Mouse (Mus musculus) forebrain, embryonic 14.5 days (tissue): ENCODE measurements at regions not wholly inside any gene's neighbourhood (a gene's known extent, or its start where the extent isn't known, plus 50 kb on each side); places are given as distances from the start of the nearest gene placed in this dataset.

ENCODE experiments used
- ATAC-seq: fragments of 200-750 bp; cut with Nextera tagmentation; 2 replicates; pipeline ENCODE4 v1.8.0; 2017; ENCODE audit warnings: mild to moderate bottlenecking, moderate library complexity
- DNase-seq: peaks from one replicate; pipeline ENCODE4 v3.0.0-alpha.2; 2015; ENCODE audit warnings: low spot score
- H3K27ac ChIP-seq: fragments of 300-500 bp; sonication (generic); 2 replicates; pipeline ENCODE4 v1.5.1; 2014; ENCODE audit warnings: low read depth, mild to moderate bottlenecking, control low read depth, low read length, moderate library complexity
- H3K27me3 ChIP-seq: fragments of 300-500 bp; sonication (generic); replicated peaks from 2 replicates; pipeline ENCODE4 v1.6.1; 2014; ENCODE audit warnings: low read length, control low read depth, mixed read lengths; ENCODE audit not compliant: control insufficient read depth, insufficient read depth
- H3K36me3 ChIP-seq: fragments of 300-500 bp; sonication (generic); 2 replicates; pipeline ENCODE4 v1.6.1; 2014; ENCODE audit warnings: low read length, control low read depth; ENCODE audit not compliant: control insufficient read depth, insufficient read depth
- H3K4me1 ChIP-seq: fragments of 300-500 bp; sonication (generic); 2 replicates; pipeline ENCODE4 v1.6.1; 2014; ENCODE audit warnings: antibody characterized with exemption, low read length, control low read depth; ENCODE audit not compliant: control insufficient read depth, insufficient read depth
- H3K4me2 ChIP-seq: fragments of 300-500 bp; sonication (generic); 2 replicates; pipeline ENCODE4 v1.6.1; 2014; ENCODE audit warnings: mild to moderate bottlenecking, control low read depth, low read length
- H3K4me3 ChIP-seq: fragments of 300-500 bp; sonication (generic); 2 replicates; pipeline ENCODE4 v1.5.1; 2014; ENCODE audit warnings: low read depth, low read length, control low read depth
- H3K9ac ChIP-seq: fragments of 300-500 bp; sonication (generic); 2 replicates; pipeline ENCODE4 v1.6.1; 2014; ENCODE audit warnings: mild to moderate bottlenecking, low read length, control low read depth, moderate library complexity
- H3K9me3 ChIP-seq: fragments of 300-500 bp; sonication (generic); replicated peaks from 2 replicates; pipeline ENCODE4 v1.6.1; 2016; ENCODE audit warnings: low read length, control low read depth, mixed read lengths; ENCODE audit not compliant: control insufficient read depth
- WGBS: fragments of 180-500 bp; shearing (Covaris S2); extraction: QIAGEN DNeasy Blood & Tissue Kit; methylation state at CpG from one replicate; pipeline ENCODE4 v1.1.7; 2014; 5-methylcytosine and 5-hydroxymethylcytosine counted together

DNA sequence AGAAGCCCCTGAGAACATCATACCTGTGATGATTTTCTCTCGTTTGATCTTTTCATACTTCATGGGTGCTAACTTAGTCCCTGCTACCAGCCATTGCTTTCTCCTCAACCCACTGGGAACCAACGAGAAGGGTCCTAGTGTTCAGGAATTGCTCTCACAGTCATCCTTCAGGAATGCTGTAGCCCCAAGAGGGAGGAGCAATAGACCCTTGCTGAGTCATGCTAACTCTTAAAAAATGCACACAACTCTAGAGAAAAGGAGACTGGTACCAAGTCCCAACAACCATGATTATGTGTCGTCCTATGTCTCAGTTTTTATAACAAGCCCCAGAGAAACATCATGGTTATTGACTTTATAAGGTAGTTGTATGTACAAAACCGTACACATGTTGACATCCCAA is 180.7 kb upstream of the Maf start:
- Histone ChIP-seq H3K4me2 (no peak overlapping the region), H3K4me1 (no peaks in the 10 kb centered on the region), H3K4me3 (no peak overlapping the region), H3K9me3 (no peaks in the 10 kb centered on the region), H3K27me3 (no peaks in the 10 kb centered on the region), H3K36me3 (no peaks in the 10 kb centered on the region), H3K9ac (no peak overlapping the region), H3K27ac (no peak overlapping the region)
- no peak for ATAC-seq
- WGBS: 86% methylated on average over 4 of the region's 4 CpGs
- DNase-seq: no peak

DNA sequence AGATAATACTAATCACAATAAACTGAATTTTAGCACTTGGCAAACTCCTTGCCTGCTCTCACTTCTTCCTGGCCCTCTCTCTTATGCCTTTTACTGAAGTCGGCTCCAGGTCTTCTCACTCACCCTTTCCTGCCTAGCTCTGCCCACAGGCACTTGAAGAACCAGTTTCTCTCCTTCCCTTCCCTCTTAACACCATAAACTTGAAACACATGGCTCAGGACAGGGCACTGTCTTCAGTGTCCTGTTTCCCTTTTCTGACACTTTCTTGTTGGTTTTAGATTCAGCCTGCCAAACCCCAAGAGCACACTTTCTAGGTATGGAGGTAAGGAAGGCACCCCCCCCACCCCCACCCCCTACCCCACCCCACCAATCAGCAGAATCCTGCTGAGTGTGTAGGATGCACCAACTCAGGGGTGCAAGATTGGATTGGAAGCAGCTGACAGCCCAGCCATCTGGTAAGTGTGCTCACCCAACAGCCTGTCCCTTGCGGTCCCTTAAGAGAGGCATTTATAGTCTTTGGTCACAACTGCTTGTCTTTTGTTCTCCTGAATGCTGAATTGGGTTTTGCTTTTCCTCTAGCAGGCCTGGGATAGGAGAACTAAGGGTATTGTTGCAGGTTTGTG is 177.6 kb upstream of the Maf start:
- no peaks in the 10 kb centered on the region for H3K4me1 ChIP-seq
- H3K36me3 ChIP-seq: no peaks in the 10 kb centered on the region
- WGBS: 73% methylated on average over 2 of the region's 2 CpGs
- ATAC-seq: no peak
- DNase-seq: no peak
- H3K4me3 ChIP-seq: no peak overlapping the region
- no peak overlapping the region for H3K4me2 ChIP-seq
- H3K9me3 ChIP-seq: no peaks in the 10 kb centered on the region
- H3K27ac ChIP-seq: no peak overlapping the region
- H3K27me3 ChIP-seq: no peaks in the 10 kb centered on the region
- no peak overlapping the region for H3K9ac ChIP-seq

DNA sequence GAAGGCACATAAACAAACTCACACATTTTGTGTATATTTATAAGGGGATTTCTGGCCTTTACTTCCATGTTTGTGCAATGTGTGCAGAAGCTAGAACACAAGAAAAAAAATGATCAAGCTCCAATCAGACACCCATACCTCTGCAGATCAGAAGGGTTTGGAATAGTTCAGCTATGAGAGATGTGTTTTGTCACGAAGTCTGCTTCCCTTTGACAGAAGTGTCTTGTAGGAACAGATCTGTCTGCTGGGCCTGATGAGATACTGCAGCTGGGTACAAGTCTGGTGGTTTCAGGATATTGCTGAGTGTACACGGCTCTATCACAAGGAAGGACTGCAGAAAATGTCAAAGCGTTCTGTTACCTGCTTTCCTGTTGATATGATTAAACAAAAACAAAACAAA is 176.2 kb upstream of the Maf start:
- no peak overlapping the region for H3K9ac ChIP-seq
- 81% methylated on average over 3 of the region's 3 CpGs for WGBS
- no peaks in the 10 kb centered on the region for H3K27me3 ChIP-seq
- no peak overlapping the region for H3K4me3 ChIP-seq
- H3K27ac ChIP-seq: no peak overlapping the region
- ATAC-seq: no peak
- no peaks in the 10 kb centered on the region for H3K36me3 ChIP-seq
- no peak overlapping the region for H3K4me2 ChIP-seq
- DNase-seq: no peak
- H3K9me3 ChIP-seq: no peaks in the 10 kb centered on the region
- H3K4me1 ChIP-seq: no peaks in the 10 kb centered on the region

DNA sequence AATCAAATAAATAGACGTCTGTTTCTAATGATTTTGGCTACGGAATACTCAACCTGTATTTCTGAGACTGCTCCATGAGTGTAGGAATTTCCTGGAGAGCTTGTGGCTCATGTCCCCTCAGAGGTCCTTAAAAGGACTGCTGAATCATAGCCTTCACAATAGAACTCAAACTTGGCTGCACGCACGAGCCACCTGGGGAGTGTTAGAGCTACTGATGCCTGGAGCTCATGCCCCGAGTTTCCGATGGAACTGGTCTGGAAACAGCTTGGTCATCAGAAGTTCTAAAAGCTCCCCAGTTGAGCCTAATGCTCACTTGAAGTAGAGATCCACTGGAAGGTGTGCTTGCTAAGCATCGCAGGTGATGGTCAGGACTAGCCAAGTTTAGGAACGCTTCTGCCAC is 174.3 kb upstream of the Maf start:
- H3K27ac ChIP-seq: no peak overlapping the region
- H3K9me3 ChIP-seq: no peaks in the 10 kb centered on the region
- no peak for DNase-seq
- no peaks in the 10 kb centered on the region for H3K27me3 ChIP-seq
- H3K9ac ChIP-seq: no peak overlapping the region
- ATAC-seq: no peak
- H3K4me1 ChIP-seq: no peaks in the 10 kb centered on the region
- no peak overlapping the region for H3K4me2 ChIP-seq
- no peak overlapping the region for H3K4me3 ChIP-seq
- H3K36me3 ChIP-seq: no peaks in the 10 kb centered on the region
- 87% methylated on average over 8 of the region's 8 CpGs for WGBS

DNA sequence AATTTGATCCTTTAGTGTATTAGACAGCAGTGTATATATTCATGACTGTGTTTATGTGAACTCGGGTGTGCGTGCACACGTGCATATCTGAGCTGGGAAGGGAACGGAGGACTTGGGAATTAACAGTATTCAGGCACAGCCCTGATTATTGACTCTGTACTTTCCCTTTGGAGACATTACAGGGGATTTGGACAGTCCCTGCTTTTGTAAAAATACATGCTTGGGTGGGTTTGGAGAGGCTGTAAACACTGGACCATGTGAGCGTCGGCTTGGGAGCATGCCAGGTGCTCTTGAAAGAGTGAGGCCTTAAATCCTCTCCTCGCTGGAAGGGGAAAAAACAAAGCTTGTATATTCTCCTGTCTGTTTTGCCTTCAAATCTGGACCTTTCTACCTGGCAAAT is 167.2 kb upstream of the Maf start:
- Histone ChIP-seq H3K4me1 (peaks cover 14% of the 10 kb centered on the region), H3K9ac (no peak overlapping the region), H3K27me3 (no peaks in the 10 kb centered on the region), H3K4me3 (no peak overlapping the region), H3K36me3 (no peaks in the 10 kb centered on the region), H3K4me2 (no peak overlapping the region), H3K27ac (no peak overlapping the region), H3K9me3 (no peaks in the 10 kb centered on the region)
- ATAC-seq (peak; percentile 70), DNase-seq (peak; percentile 86)
- 12% methylated on average over 7 of the region's 7 CpGs for WGBS

DNA sequence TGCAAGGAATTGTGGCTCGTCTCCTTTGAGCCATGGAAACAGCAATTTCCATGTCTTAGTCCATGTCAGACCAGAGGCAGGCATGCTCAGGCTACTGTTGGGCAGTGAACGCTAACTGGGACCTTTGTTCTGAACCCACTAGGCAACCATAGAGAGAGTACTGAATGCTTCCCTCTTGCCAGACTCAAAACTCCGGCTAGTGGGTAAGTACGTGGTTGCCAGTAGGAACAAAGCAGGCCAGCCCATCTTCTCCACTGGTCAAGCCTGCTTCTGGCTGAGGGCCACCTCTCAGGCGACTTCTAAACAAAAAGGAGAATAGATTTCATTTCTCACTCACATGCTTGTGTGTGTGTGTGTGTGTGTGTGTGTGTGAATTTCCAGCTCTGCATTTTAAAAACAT is 163.8 kb upstream of the Maf start:
- Histone ChIP-seq H3K4me1 (peaks cover 14% of the 10 kb centered on the region), H3K36me3 (no peaks in the 10 kb centered on the region), H3K4me2 (no peak overlapping the region), H3K9me3 (no peaks in the 10 kb centered on the region), H3K27ac (no peak overlapping the region), H3K9ac (no peak overlapping the region), H3K4me3 (no peak overlapping the region), H3K27me3 (no peaks in the 10 kb centered on the region)
- ATAC-seq: no peak
- 64% methylated on average over 5 of the region's 5 CpGs for WGBS
- DNase-seq: no peak

DNA sequence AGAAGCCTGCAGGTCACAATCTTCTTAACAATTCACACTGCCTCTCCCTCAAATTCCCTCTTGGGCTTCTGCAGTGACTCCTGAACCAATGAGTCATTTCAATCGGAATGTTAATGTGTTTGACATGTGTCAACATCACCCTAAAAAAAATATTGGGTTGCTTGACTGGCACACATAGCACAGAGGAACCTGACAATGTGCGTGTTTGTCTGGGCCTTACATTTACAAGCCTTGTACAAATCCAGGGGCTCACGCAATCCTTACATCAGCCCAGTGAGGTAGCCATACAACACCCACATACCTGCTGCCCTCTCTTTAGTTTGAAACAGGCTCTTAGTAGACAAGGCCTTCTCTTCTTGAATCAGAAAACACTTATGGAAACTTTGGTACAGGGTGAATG is 153.8 kb upstream of the Maf start:
- Histone ChIP-seq H3K4me3 (no peak overlapping the region), H3K9ac (no peak overlapping the region), H3K27me3 (no peaks in the 10 kb centered on the region), H3K4me2 (no peak overlapping the region), H3K36me3 (no peaks in the 10 kb centered on the region), H3K27ac (no peak overlapping the region), H3K9me3 (no peaks in the 10 kb centered on the region), H3K4me1 (no peaks in the 10 kb centered on the region)
- DNase-seq (no peak), ATAC-seq (no peak)
- 93% methylated on average over 3 of the region's 3 CpGs for WGBS

DNA sequence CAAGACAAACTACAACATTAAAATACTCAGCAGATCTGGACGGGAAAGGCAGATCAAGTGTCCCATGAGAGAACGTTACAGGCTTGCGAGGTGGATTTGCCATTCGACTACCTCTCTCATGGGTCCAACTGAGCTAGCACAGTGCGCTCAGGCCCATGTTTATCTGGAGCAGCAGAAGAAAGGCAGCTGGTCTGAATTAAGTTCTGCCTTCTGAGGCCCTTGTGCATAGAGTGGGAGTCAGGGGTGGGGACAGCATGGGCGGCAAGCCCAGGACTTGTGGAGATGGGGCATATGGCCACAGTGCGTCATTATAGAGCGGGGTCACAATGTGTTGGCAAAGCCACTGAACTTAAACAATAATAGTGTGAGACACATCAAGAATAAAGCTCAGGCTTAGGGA is 151.8 kb upstream of the Maf start:
- Histone ChIP-seq H3K27me3 (no peaks in the 10 kb centered on the region), H3K4me3 (no peak overlapping the region), H3K4me2 (no peak overlapping the region), H3K4me1 (no peaks in the 10 kb centered on the region), H3K9ac (no peak overlapping the region), H3K27ac (no peak overlapping the region), H3K36me3 (no peaks in the 10 kb centered on the region), H3K9me3 (no peaks in the 10 kb centered on the region)
- DNase-seq (no peak), ATAC-seq (no peak)
- 92% methylated on average over 8 of the region's 8 CpGs for WGBS

DNA sequence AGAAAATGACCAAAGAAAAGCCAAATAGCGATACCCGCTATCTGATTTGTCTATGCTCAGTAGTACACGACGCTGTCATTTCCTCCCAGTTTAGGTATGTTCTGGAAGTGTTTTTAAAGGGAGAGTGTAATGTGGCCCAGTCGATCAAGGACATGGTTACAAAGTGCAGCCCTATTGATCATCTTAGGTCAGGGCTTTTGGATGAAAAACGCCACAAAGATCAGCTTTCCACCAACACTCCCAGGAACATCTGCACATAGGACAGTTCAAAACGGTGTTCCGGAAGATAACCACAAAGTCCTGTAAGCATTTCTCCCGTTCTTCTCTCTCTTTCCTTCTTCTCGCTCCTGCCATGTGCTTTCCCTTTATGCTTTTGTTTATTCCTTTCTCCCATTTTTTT is 149.2 kb upstream of the Maf start:
- DNase-seq: no peak

More for the DNA sequence above, 149.2 kb upstream of the Maf start:
- Histone ChIP-seq H3K36me3 (no peaks in the 10 kb centered on the region), H3K27me3 (no peaks in the 10 kb centered on the region), H3K9me3 (no peaks in the 10 kb centered on the region), H3K27ac (no peak overlapping the region), H3K4me1 (no peaks in the 10 kb centered on the region), H3K4me2 (no peak overlapping the region), H3K4me3 (no peak overlapping the region), H3K9ac (no peak overlapping the region)
- WGBS: 92% methylated on average over 10 of the region's 10 CpGs
- ATAC-seq: no peak
